In the genomic region with DNA sequence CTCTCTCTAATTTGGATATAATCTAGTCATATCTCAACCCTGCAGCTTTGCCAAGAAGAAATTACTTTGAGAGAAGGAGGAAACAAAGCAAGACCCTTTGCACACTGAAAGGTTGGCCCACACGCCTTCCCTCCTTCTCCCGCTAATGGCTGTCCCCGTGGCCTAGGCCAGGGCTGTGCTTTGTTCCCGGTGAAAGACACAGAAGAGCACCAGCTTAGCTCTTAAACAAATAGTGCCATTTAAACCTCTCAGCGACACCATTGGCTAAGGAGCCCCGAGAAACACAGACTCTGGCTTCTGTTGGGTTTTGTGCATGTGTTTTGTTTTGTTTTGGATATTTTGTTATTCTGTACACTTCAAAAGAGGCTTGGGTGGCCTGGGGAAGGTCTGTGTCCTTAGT, we compare ENCODE assay signal across 22 mouse cellular contexts.
"Had no signal": no experiment of that assay in that cellular context is flagged by ENCODE, and none has a peak within 500 bp of the region (broad histone marks: within the 10 kb centered on the region; RNA-seq: fewer than 3 reads in every experiment).

No protein-coding gene starts in this region.

- H3K36me3 ChIP-seq: liver, embryonic 13.5 days; liver, embryonic 15.5 days; lung, embryonic 15.5 days; midbrain, embryonic 12.5 days; midbrain, embryonic 15.5 days; neural tube, embryonic 13.5 days; neural tube, embryonic 15.5 days; stomach, embryonic 15.5 days had no signal

- H3K9me3 ChIP-seq: liver, embryonic 13.5 days; liver, embryonic 15.5 days; lung, embryonic 15.5 days; midbrain, embryonic 12.5 days; midbrain, embryonic 15.5 days; neural tube, embryonic 13.5 days; neural tube, embryonic 15.5 days; stomach, embryonic 15.5 days had no signal

- H3K4me2 ChIP-seq: liver, embryonic 13.5 days; liver, embryonic 15.5 days; lung, embryonic 15.5 days; midbrain, embryonic 12.5 days; midbrain, embryonic 15.5 days; neural tube, embryonic 13.5 days; neural tube, embryonic 15.5 days; stomach, embryonic 15.5 days had no signal

- H3K4me3 ChIP-seq: liver, embryonic 13.5 days; liver, embryonic 15.5 days; lung, embryonic 15.5 days; midbrain, embryonic 12.5 days; midbrain, embryonic 15.5 days; myocyte; neural tube, embryonic 13.5 days; neural tube, embryonic 15.5 days; stomach, embryonic 15.5 days had no signal

- H3K27ac ChIP-seq: liver, embryonic 13.5 days; liver, embryonic 15.5 days; lung, embryonic 15.5 days; midbrain, embryonic 12.5 days; midbrain, embryonic 15.5 days; neural tube, embryonic 13.5 days; neural tube, embryonic 15.5 days; stomach, embryonic 15.5 days; stomach, postnatal 0 days had no signal

- H3K9ac ChIP-seq: liver, embryonic 13.5 days; liver, embryonic 15.5 days; liver, postnatal 0 days; lung, embryonic 15.5 days; midbrain, embryonic 12.5 days; midbrain, embryonic 15.5 days; neural tube, embryonic 13.5 days; neural tube, embryonic 15.5 days; stomach, embryonic 15.5 days had no signal

- H3K4me1 ChIP-seq: neural tube, embryonic 15.5 days had no signal

- H3K27me3 ChIP-seq: liver, embryonic 15.5 days; lung, embryonic 15.5 days; midbrain, embryonic 15.5 days; neural tube, embryonic 15.5 days; stomach, embryonic 15.5 days had no signal

- ATAC-seq: liver, postnatal 0 days; lung, postnatal 0 days; midbrain, embryonic 15.5 days had no signal

- DNase-seq: liver, embryonic 13.5 days; liver, postnatal 0 days; lung, adult 2 months; lung, postnatal 14 days; lung, postnatal 36 days; retina, postnatal 1 day; right cerebral cortex, adult 18-20 months; right cerebral cortex, postnatal 25 days; right cerebral cortex, postnatal 4 days; thymus, adult 2 months; thymus, postnatal 25 days; thymus, postnatal 4 days had no signal
